Mouse (Mus musculus) kidney, embryonic 16.5 days (tissue): ENCODE measurements around the gene Casp12. TPM values are rescaled to one million over a fixed set of nuclear protein-coding genes. Genes with fewer than 3 reads are reported as not detected.
"Not testable (repeated sequence)": the region's sequence is repeated elsewhere in the genome, so short reads cannot be mapped to it uniquely, and the experiment has no call there.

ENCODE experiments used
- ATAC-seq: fragments of 200-750 bp; cut with Nextera tagmentation; 2 replicates; pipeline ENCODE4 v1.8.0; 2017; ENCODE audit warnings: moderate TSS enrichment; ENCODE audit not compliant: low FRiP score, low TSS enrichment
- H3K27ac ChIP-seq: fragments of 300-500 bp; sonication (generic); 2 replicates; pipeline ENCODE4 v1.5.1; 2014; ENCODE audit warnings: low read length
- H3K27me3 ChIP-seq: fragments of 300-500 bp; sonication (generic); 2 replicates; pipeline ENCODE4 v1.6.1; 2014; ENCODE audit warnings: low read length, control low read depth, mixed read lengths; ENCODE audit not compliant: insufficient read depth
- H3K36me3 ChIP-seq: fragments of 300-500 bp; sonication (generic); 2 replicates; pipeline ENCODE4 v1.6.1; 2014; ENCODE audit warnings: low read length, control low read depth, mixed read lengths; ENCODE audit not compliant: insufficient read depth
- H3K4me1 ChIP-seq: fragments of 300-500 bp; sonication (generic); 2 replicates; pipeline ENCODE4 v1.6.1; 2014; ENCODE audit warnings: low read length, control low read depth, mixed read lengths; ENCODE audit not compliant: insufficient read depth
- H3K4me2 ChIP-seq: fragments of 300-500 bp; sonication (generic); replicated peaks from 2 replicates; pipeline ENCODE4 v1.6.1; 2014; ENCODE audit warnings: low read depth, low read length
- H3K4me3 ChIP-seq: fragments of 300-500 bp; sonication (generic); 2 replicates; pipeline ENCODE4 v1.5.1; 2014; ENCODE audit warnings: mild to moderate bottlenecking, low read length
- H3K9ac ChIP-seq: fragments of 300-500 bp; sonication (generic); replicated peaks from 2 replicates; pipeline ENCODE4 v1.6.1; 2014; ENCODE audit warnings: low read length
- H3K9me3 ChIP-seq: fragments of 300-500 bp; sonication (generic); 2 replicates; pipeline ENCODE4 v1.6.1; 2016; ENCODE audit warnings: low read length, control low read depth
- WGBS: fragments of 180-500 bp; shearing (Covaris S2); extraction: QIAGEN DNeasy Blood & Tissue Kit; methylation state at CpG from one replicate; pipeline ENCODE4 v1.1.7; 2014; 5-methylcytosine and 5-hydroxymethylcytosine counted together
- polyA plus RNA-seq: library from polyadenylated mRNA; unstranded; fragments of >200 nt; fragmentation: Nextera tagmentation; extraction: Ambion mirVana; gene quantifications from 2 replicates; pipeline ENCODE4 v1.2.1, GENCODE M21; 2015

Casp12 gene
- polyA plus RNA-seq, 1 experiment from 2014 or later = 5.1 TPM

DNA sequence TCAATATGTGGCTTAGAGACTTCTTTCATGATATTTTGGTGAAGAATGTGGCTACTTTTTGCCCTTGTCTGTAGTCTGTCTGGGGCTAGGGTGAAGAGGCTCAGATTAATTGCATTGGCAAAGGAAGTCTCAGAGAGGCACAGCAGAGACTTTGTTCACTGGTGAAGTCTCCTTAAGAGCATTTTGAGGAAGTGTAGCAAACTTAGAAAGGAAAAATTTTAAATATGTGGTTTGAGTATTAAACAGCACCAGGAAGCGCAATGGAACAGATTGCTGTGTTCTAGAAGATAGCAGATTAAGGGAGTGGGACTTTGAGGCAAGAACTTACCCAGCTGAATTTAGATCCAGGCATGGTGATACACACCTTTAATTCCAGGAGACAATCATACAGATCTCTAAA lies 11.8 kb upstream of the Casp12 start:
- no peak overlapping the region for H3K4me2 ChIP-seq
- ATAC-seq = no peak
- H3K9ac ChIP-seq = no peak overlapping the region
- no peak overlapping the region for H3K4me3 ChIP-seq
- no peak overlapping the region for H3K27ac ChIP-seq
- no peaks in the 10 kb centered on the region for H3K36me3 ChIP-seq
- 92% methylated on average over 1 of the region's 1 CpGs for WGBS
- no peaks in the 10 kb centered on the region for H3K4me1 ChIP-seq
- H3K27me3 ChIP-seq = no peaks in the 10 kb centered on the region
- no peaks in the 10 kb centered on the region for H3K9me3 ChIP-seq

DNA sequence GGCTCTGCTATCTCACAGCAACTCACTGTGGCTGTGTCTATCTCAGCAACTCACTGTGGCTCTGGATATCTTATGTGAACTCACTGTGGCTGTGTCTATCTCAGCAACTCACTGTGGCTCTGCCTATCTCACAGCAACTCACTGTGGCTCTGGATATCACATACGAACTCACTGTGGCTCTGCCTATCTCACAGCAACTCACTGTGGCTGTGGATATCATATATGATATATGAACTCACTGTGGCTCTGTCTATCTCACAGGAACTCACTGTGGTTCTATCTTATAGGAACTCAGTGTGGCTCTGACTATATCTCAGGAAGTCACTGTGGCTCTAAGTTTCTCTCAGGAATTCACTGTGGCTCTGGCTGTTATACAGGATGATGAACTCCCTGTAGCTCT lies 2.1 kb upstream of the Casp12 start:
- WGBS = 87% methylated on average over 1 of the region's 1 CpGs
- Histone ChIP-seq H3K27ac (no peak overlapping the region), H3K27me3 (no peaks in the 10 kb centered on the region), H3K36me3 (no peaks in the 10 kb centered on the region), H3K4me3 (no peak overlapping the region), H3K4me2 (no peak overlapping the region), H3K4me1 (no peaks in the 10 kb centered on the region), H3K9me3 (no peaks in the 10 kb centered on the region), H3K9ac (no peak overlapping the region)
- no peak for ATAC-seq

DNA sequence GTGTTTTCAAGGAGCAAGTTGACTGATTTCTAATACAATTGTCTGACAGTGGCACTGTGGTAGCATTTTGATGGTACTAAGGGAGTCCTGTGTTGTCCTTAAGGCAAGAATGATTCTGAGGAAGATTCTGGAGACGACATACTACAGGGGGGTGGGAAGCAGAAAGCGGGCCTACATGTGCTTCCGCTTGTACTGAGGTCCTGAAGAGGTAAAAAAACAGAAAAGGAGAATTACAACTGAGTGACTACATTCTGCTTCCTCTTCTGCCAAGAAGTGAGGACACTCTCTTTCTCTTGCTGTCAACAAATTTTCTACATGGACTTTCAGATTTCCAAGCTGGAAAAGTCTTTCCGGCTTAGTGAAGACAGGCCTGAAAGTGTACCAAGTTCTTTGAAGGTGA lies 1.1 kb upstream of the Casp12 start:
- ATAC-seq = no peak
- H3K36me3 ChIP-seq = no peaks in the 10 kb centered on the region
- H3K9me3 ChIP-seq = no peaks in the 10 kb centered on the region
- WGBS = 91% methylated on average over 4 of the region's 4 CpGs
- H3K27ac ChIP-seq = no peak overlapping the region
- no peaks in the 10 kb centered on the region for H3K27me3 ChIP-seq
- H3K4me2 ChIP-seq = no peak overlapping the region
- H3K9ac ChIP-seq = no peak overlapping the region
- H3K4me3 ChIP-seq = no peak overlapping the region
- no peaks in the 10 kb centered on the region for H3K4me1 ChIP-seq

DNA sequence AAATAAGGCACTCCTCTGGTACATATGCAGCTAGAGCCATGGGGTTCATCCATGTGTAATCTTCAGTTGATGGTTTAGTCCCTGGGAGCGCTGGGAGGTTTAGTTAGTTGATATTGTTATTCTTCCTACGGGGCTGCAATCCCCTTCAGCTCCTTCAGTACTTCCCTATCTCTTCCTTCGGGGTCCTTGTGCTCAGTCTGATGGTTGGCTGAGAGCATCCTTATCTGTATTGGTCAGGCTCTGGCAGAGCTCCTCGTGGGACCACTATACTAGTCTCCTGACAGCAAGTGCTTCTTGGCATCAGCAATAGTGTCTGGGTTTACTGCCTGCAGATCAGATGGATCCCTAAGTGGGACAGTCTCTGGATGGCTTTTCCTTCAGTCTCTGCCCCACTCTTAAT lies 2.2 kb downstream of the Casp12 start:
- no peak overlapping the region for H3K27ac ChIP-seq
- H3K4me1 ChIP-seq = no peaks in the 10 kb centered on the region
- no peak overlapping the region for H3K4me2 ChIP-seq
- H3K9me3 ChIP-seq = no peaks in the 10 kb centered on the region
- 75% methylated on average over 4 of the region's 4 CpGs for WGBS
- no peak overlapping the region for H3K9ac ChIP-seq
- no peaks in the 10 kb centered on the region for H3K27me3 ChIP-seq
- ATAC-seq = no peak
- H3K36me3 ChIP-seq = no peaks in the 10 kb centered on the region
- no peak overlapping the region for H3K4me3 ChIP-seq

DNA sequence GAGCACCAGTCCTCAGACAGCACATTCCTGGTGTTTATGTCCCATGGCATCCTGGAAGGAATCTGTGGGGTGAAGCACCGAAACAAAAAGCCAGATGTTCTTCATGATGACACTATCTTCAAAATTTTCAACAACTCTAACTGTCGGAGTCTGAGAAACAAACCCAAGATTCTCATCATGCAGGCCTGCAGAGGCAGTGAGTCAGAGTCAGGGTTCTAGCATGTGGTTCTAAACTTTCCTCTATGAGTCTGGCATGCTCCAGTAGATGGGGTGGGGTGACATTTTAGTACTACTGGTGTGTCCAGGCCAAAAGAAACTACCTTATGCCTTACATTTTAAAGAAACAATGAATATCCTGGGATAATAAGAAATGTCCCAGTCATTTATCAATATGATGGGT lies 8.4 kb downstream of the Casp12 start:
- no peaks in the 10 kb centered on the region for H3K9me3 ChIP-seq
- H3K4me1 ChIP-seq = no peaks in the 10 kb centered on the region
- no peak overlapping the region for H3K27ac ChIP-seq
- no peak for ATAC-seq
- H3K9ac ChIP-seq = no peak overlapping the region
- H3K4me2 ChIP-seq = no peak overlapping the region
- WGBS = 77% methylated on average over 2 of the region's 2 CpGs
- H3K36me3 ChIP-seq = no peaks in the 10 kb centered on the region
- H3K27me3 ChIP-seq = no peaks in the 10 kb centered on the region
- no peak overlapping the region for H3K4me3 ChIP-seq

DNA sequence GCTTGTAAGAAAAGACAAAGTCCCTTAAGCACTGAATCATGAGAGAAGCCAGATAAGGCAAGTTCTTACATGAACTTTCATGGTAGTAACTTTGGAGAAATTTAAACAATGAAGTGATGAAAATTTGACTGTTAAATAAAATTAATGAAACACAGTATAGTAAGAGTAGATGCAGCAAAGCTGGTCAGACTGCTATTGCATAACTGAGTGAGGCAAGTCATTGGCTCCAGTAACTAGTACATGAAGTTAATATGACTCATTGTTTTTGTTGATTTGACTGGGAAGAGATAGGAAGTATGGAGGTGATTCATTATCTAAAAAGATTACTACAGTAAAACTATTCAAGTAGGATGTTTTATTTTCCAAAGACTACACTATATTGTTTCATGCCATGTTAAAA lies 11.6 kb downstream of the Casp12 start:
- Histone ChIP-seq H3K4me1 (no peaks in the 10 kb centered on the region), H3K9me3 (no peaks in the 10 kb centered on the region), H3K4me2 (no peak overlapping the region), H3K4me3 (no peak overlapping the region), H3K9ac (no peak overlapping the region), H3K27me3 (no peaks in the 10 kb centered on the region), H3K36me3 (no peaks in the 10 kb centered on the region), H3K27ac (no peak overlapping the region)
- ATAC-seq = no peak

DNA sequence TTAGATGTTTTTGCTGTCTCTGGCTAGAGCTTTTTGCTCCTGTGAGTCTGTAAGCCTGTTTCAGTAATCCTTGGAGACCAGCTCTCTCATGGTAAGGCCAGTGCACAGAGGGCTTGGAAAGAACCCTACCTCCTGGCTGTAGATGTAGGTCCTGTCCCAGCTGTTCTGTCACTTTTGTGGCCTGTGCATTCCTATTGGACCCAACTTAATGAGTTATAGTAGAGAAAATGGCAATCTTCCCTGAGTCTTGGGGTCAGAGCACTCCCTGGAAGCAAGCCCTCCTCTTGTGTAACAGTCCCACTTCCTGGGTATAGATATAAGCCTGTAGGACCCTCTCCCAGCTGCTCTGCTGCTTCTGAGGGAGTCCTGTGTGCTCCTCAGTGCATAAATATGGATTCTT lies 48.3 kb downstream of the Casp12 start:
- H3K9me3 ChIP-seq = no peaks in the 10 kb centered on the region
- H3K4me2 ChIP-seq = no peak overlapping the region
- H3K9ac ChIP-seq = no peak overlapping the region
- no peak overlapping the region for H3K4me3 ChIP-seq
- H3K4me1 ChIP-seq = no peaks in the 10 kb centered on the region
- ATAC-seq = no peak
- H3K36me3 ChIP-seq = no peaks in the 10 kb centered on the region
- no peaks in the 10 kb centered on the region for H3K27me3 ChIP-seq
- H3K27ac ChIP-seq = no peak overlapping the region

DNA sequence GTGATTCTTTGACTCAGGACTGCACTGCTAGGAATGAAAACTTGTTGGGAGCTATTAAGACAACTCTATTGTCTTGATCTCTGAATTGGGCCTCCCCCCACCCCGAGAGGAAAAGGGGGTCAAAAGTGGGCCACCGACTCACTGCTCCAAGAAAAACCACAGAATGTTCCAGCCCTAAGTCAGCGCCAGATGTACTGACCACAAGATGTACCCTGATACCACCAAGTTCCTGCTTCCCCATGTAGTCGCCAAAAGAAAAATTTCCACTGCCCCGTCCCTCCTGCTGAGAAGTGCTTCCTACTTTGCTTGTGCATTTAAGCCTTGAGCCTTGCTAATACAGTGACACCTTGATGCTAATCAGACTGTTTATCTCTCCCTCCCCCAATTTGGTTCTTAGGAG lies 50.6 kb downstream of the Casp12 start:
- not testable (repeated sequence) for H3K4me1 ChIP-seq, H3K4me3 ChIP-seq, H3K9me3 ChIP-seq, H3K27me3 ChIP-seq, H3K27ac ChIP-seq, ATAC-seq, H3K36me3 ChIP-seq, H3K9ac ChIP-seq, H3K4me2 ChIP-seq
- 82% methylated on average over 5 of the region's 5 CpGs for WGBS

DNA sequence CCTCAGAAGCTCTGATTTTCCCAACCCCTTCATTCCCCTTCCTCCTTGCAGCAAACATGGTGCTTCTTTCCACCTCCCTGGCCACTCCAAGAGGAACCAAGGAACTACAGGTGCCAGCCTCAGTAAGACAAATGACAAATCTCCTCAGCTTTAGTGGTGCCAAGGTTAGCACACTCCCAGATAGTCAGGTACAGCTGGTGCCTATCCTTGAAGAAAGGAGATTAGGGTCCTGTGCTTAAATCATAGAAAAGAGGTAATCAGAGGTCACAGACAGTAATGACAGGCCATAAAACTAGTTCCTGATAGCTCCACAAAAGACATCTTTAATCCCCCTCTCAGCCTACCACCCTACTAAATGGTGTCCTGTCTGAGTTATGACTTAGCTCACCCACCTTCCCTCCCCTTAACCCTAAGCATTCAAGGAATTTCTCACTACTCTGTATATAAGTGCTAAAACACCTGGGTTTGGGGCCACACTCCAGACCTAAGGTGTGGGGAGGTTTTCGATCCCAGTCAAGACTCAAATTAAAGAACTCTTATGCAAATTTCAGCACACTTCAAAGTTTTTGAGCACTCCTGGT lies 65.8 kb downstream of the Casp12 start:
- no peaks in the 10 kb centered on the region for H3K27me3 ChIP-seq
- 81% methylated on average over 1 of the region's 1 CpGs for WGBS
- H3K27ac ChIP-seq = no peak overlapping the region
- H3K9me3 ChIP-seq = no peaks in the 10 kb centered on the region
- ATAC-seq = no peak
- no peaks in the 10 kb centered on the region for H3K4me1 ChIP-seq
- H3K4me3 ChIP-seq = no peak overlapping the region
- H3K36me3 ChIP-seq = no peaks in the 10 kb centered on the region
- H3K9ac ChIP-seq = no peak overlapping the region
- no peak overlapping the region for H3K4me2 ChIP-seq

DNA sequence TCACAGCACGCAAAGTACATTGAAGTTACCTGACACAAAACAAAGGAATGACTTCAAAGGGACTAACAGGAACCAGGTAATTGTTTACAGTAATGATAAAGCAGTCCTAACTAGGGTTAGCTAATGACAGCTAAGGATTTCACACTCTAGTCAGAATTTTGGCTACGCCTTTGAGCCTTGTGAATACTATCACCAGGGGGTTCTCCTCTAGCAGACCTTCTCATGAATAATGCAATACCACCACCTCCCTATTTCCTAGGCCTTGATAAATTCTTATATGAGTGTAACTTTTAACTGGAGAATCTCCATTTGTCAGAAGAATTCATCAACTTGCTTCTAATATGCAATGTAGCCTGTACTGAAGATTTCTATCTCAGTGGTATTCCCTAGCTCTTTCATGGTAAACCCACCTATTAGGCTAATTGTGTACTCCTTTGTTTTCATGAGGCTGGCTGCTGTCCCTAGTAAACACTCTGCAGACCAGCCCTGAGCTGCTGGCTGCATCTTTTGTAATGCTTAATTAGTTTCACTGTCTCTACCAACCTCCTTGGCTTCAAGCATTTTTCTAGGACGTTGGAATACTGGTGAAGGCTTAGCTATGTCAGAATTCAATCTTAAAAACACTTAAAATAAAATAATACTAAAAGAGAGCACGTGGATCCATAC lies 67.3 kb downstream of the Casp12 start:
- Histone ChIP-seq H3K4me3 (no peak overlapping the region), H3K27ac (no peak overlapping the region), H3K4me2 (no peak overlapping the region), H3K9me3 (no peaks in the 10 kb centered on the region), H3K36me3 (no peaks in the 10 kb centered on the region), H3K9ac (no peak overlapping the region), H3K4me1 (no peaks in the 10 kb centered on the region), H3K27me3 (no peaks in the 10 kb centered on the region)
- 56% methylated on average over 4 of the region's 4 CpGs for WGBS
- no peak for ATAC-seq
